Mouse (Mus musculus) olfactory bulb, adult 2 months (tissue): Measurements from ENCODE around the gene Epop.

Source experiments
- CTCF ChIP-seq: fragments of 200-500 bp; IDR thresholded peaks from 2 replicates; pipeline ENCODE4 v1.5.1; 2012; ENCODE audit warnings: low read depth, mild to moderate bottlenecking, low read length, moderate library complexity; ENCODE audit not compliant: insufficient read depth
- POLR2A ChIP-seq: fragments of 200-500 bp; IDR thresholded peaks from 2 replicates; pipeline ENCODE4 v1.6.1; 2012; ENCODE audit warnings: mild to moderate bottlenecking, low read depth, low read length, moderate library complexity; ENCODE audit not compliant: insufficient read depth

GRCm38 (mm10) chr11:97602223-97602622, 27.3 kb downstream of the Epop start:
- TF ChIP-seq POLR2A (no peak), CTCF (no peak)
